Mouse (Mus musculus): Measurements from ENCODE around the gene Rgs14. TPM values are rescaled to one million over a fixed set of nuclear protein-coding genes. Genes with fewer than 3 reads are reported as not detected.

The Rgs14 gene
- polyA plus RNA-seq, 1 experiment from 2014 or later: 0.81 TPM

- peak; percentile 85 for ATAC-seq (replicated peaks)
- peak within 1 kb of the TSS; percentile 68 for H3K4me2 ChIP-seq (replicated peaks)
- peak within 1 kb of the TSS; percentile 72 for H3K9ac ChIP-seq (replicated peaks)
- H3K4me3 ChIP-seq: peak within 1 kb of the TSS; percentile 86
- peak within 1 kb of the TSS; percentile 90 for H3K27ac ChIP-seq (replicated peaks)
- no peaks in the 10 kb centered on the region for H3K9me3 ChIP-seq
- peaks cover 10% of the 10 kb centered on the region; the same call in 1 of the 2 replicates for H3K36me3 ChIP-seq
- H3K27me3 ChIP-seq: no peaks in the 10 kb centered on the region
- peaks cover 37% of the 10 kb centered on the region for H3K4me1 ChIP-seq
- WGBS: under 1% methylated on average over 81 of the region's 82 CpGs
Observed at GRCm38 (mm10) chr13:55329683-55330566, 39.6 kb upstream of the Rgs14 start, which contains the start of gene Mxd3. TSS of gene Mxd3 (minus strand) at chr13:55329823.

- H3K4me1 ChIP-seq: peaks cover 37% of the 10 kb centered on the region
- peak overlapping the region; percentile 72 for H3K9ac ChIP-seq (replicated peaks)
- H3K4me3 ChIP-seq: peak overlapping the region; percentile 86
- H3K27ac ChIP-seq (replicated peaks): peak overlapping the region; percentile 90
- ATAC-seq (replicated peaks): no peak
- no peaks in the 10 kb centered on the region for H3K9me3 ChIP-seq
- 0 out of 2 replicates have a peak, but pooled peaks cover 3% of the 10 kb centered on the region for H3K36me3 ChIP-seq
- 50% methylated on average over 14 of the region's 14 CpGs for WGBS
- H3K4me2 ChIP-seq (replicated peaks): peak overlapping the region; percentile 68
- no peaks in the 10 kb centered on the region for H3K27me3 ChIP-seq
Observed at GRCm38 (mm10) chr13:55330567-55331400, 38.7 kb upstream of the Rgs14 start.

- H3K27ac ChIP-seq (replicated peaks): no peak overlapping the region
- H3K36me3 ChIP-seq: no peaks in the 10 kb centered on the region
- no peak overlapping the region for H3K9ac ChIP-seq (replicated peaks)
- 92% methylated on average over 3 of the region's 3 CpGs for WGBS
- H3K4me3 ChIP-seq: no peak overlapping the region
- H3K27me3 ChIP-seq: no peaks in the 10 kb centered on the region
- no peak overlapping the region for H3K4me2 ChIP-seq (replicated peaks)
- no peak for ATAC-seq (replicated peaks)
- H3K9me3 ChIP-seq: no peaks in the 10 kb centered on the region
- peaks cover 31% of the 10 kb centered on the region for H3K4me1 ChIP-seq
Observed at GRCm38 (mm10) chr13:55332331-55332730, 37.2 kb upstream of the Rgs14 start.

GRCm38 (mm10) chr13:55335701-55336100 lies 33.8 kb upstream of the Rgs14 start:
- Histone ChIP-seq H3K4me1 (peaks cover 4% of the 10 kb centered on the region; the same call in 1 of the 2 replicates), H3K27ac (replicated peaks) (no peak overlapping the region), H3K9me3 (no peaks in the 10 kb centered on the region), H3K36me3 (no peaks in the 10 kb centered on the region), H3K4me3 (no peak overlapping the region), H3K9ac (replicated peaks) (no peak overlapping the region), H3K4me2 (replicated peaks) (no peak overlapping the region), H3K27me3 (no peaks in the 10 kb centered on the region)
- 85% methylated on average over 4 of the region's 4 CpGs for WGBS
- no peak for ATAC-seq (replicated peaks)

- Histone ChIP-seq H3K4me1 (no peaks in the 10 kb centered on the region), H3K9me3 (no peaks in the 10 kb centered on the region), H3K36me3 (no peaks in the 10 kb centered on the region), H3K4me3 (no peak overlapping the region), H3K9ac (replicated peaks) (no peak overlapping the region), H3K4me2 (replicated peaks) (no peak overlapping the region), H3K27me3 (no peaks in the 10 kb centered on the region), H3K27ac (replicated peaks) (no peak overlapping the region)
- no peak for ATAC-seq (replicated peaks)
- WGBS: 71% methylated on average over 10 of the region's 10 CpGs
Observed at GRCm38 (mm10) chr13:55337341-55337975, 32.1 kb upstream of the Rgs14 start.

GRCm38 (mm10) chr13:55338131-55339054 lies 31.1 kb upstream of the Rgs14 start:
- Histone ChIP-seq H3K27me3 (no peaks in the 10 kb centered on the region), H3K36me3 (no peaks in the 10 kb centered on the region), H3K4me1 (no peaks in the 10 kb centered on the region), H3K4me3 (no peak overlapping the region), H3K9me3 (no peaks in the 10 kb centered on the region), H3K27ac (replicated peaks) (no peak overlapping the region), H3K9ac (replicated peaks) (no peak overlapping the region), H3K4me2 (replicated peaks) (no peak overlapping the region)
- no peak for ATAC-seq (replicated peaks)
- 60% methylated on average over 12 of the region's 12 CpGs for WGBS

GRCm38 (mm10) chr13:55339259-55339658 lies 30.3 kb upstream of the Rgs14 start:
- no peak for ATAC-seq (replicated peaks)
- Histone ChIP-seq H3K4me1 (no peaks in the 10 kb centered on the region), H3K4me2 (replicated peaks) (no peak overlapping the region), H3K9me3 (no peaks in the 10 kb centered on the region), H3K27ac (replicated peaks) (no peak overlapping the region), H3K4me3 (no peak overlapping the region), H3K36me3 (peaks cover 6% of the 10 kb centered on the region), H3K27me3 (no peaks in the 10 kb centered on the region), H3K9ac (replicated peaks) (no peak overlapping the region)
- WGBS: 31% methylated on average over 2 of the region's 2 CpGs

GRCm38 (mm10) chr13:55342469-55342868 lies 27.1 kb upstream of the Rgs14 start:
- H3K4me3 ChIP-seq: no peak overlapping the region
- no peak overlapping the region for H3K9ac ChIP-seq (replicated peaks)
- 48% methylated on average over 11 of the region's 11 CpGs for WGBS
- no peaks in the 10 kb centered on the region for H3K4me1 ChIP-seq
- no peaks in the 10 kb centered on the region for H3K9me3 ChIP-seq
- H3K27ac ChIP-seq (replicated peaks): no peak overlapping the region
- H3K27me3 ChIP-seq: no peaks in the 10 kb centered on the region
- peaks cover 38% of the 10 kb centered on the region for H3K36me3 ChIP-seq
- no peak overlapping the region for H3K4me2 ChIP-seq (replicated peaks)
- no peak for ATAC-seq (replicated peaks)

GRCm38 (mm10) chr13:55344286-55344685 lies 25.2 kb upstream of the Rgs14 start:
- H3K9ac ChIP-seq (replicated peaks): no peak overlapping the region
- H3K36me3 ChIP-seq: peaks cover 55% of the 10 kb centered on the region
- H3K4me1 ChIP-seq: no peaks in the 10 kb centered on the region

GRCm38 (mm10) chr13:55346745-55347144 lies 22.8 kb upstream of the Rgs14 start:
- WGBS: 89% methylated on average over 11 of the region's 11 CpGs
- Histone ChIP-seq H3K27me3 (no peaks in the 10 kb centered on the region), H3K4me2 (replicated peaks) (no peak overlapping the region), H3K9ac (replicated peaks) (no peak overlapping the region), H3K4me1 (no peaks in the 10 kb centered on the region), H3K36me3 (peaks cover 73% of the 10 kb centered on the region), H3K9me3 (no peaks in the 10 kb centered on the region), H3K4me3 (no peak overlapping the region), H3K27ac (replicated peaks) (no peak overlapping the region)
- no peak for ATAC-seq (replicated peaks)

More at GRCm38 (mm10) chr13:55344286-55344685, 25.2 kb upstream of the Rgs14 start:
- Histone ChIP-seq H3K4me2 (replicated peaks) (no peak overlapping the region), H3K27me3 (no peaks in the 10 kb centered on the region), H3K27ac (replicated peaks) (no peak overlapping the region), H3K4me3 (no peak overlapping the region), H3K9me3 (no peaks in the 10 kb centered on the region)
- 90% methylated on average over 7 of the region's 7 CpGs for WGBS
- no peak for ATAC-seq (replicated peaks)

GRCm38 (mm10) chr13:55361145-55361544 lies 8.4 kb upstream of the Rgs14 start:
- Histone ChIP-seq H3K9me3 (no peaks in the 10 kb centered on the region), H3K36me3 (peaks cover 20% of the 10 kb centered on the region), H3K27ac (replicated peaks) (no peak overlapping the region), H3K4me3 (peak overlapping the region; percentile 67), H3K4me1 (peaks cover 31% of the 10 kb centered on the region), H3K9ac (replicated peaks) (no peak overlapping the region; the same call in 1 of the 2 replicates), H3K4me2 (replicated peaks) (peak overlapping the region; percentile 78), H3K27me3 (peaks cover 3% of the 10 kb centered on the region; the same call in 1 of the 2 replicates)
- no peak for ATAC-seq (replicated peaks)

Data from forebrain, embryonic 15.5 days (tissue).